8 mouse cellular contexts compared by ENCODE assay signal in the genomic region with DNA sequence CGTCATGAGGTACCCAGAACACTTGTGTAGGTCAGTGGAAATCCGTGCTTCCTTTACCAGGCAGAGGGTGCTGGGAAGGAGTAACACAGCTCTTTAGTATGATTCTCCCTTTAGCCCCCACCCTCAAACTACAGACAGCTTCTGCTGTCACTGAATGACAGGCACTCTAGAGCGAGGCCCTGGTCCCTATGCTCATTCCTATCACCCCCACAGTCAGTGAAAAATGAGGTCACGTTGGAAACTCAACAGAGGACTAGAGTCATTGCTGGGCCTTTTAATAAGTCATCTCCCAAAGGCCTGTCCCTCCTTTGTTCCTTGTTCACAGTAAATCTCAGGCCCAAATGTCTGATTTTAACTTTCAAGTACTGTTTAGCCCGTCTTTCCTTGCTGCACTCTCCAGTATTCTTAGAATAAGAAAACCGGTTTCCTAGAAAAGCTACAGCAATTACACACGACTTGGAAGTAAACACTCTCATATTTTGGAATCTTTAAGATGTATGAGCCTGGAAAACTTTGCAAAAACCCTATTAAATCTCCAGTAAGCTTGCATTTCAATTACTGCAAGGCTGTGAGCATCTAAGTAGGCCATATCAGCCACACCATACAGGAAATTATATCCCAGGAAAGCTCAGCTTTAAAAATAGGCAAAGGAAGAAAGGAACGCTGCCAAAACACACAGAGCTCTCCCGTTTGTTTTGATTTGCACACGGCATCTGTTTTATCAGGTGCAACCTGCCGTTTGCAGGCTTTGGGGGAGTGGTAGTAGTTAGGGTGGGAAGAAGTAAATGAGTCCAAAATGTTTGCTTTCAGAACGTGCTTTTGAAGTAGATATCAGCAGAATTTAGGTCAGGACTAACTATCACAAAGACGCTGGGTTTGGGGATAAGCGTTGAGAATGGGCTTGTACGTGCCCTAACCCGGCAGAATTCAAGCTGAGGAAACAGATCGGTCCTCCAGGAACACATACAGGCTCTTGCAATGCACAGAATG. TPM values are rescaled to one million over a fixed set of nuclear protein-coding genes. Genes with fewer than 3 reads are reported as not detected.
DNase-seq lines count a peak whose midpoint lies in the region; ATAC-seq and TF ChIP-seq lines count a peak whose summit lies in the region.

No protein-coding gene starts in this region.

- no peak for TF ChIP-seq CTCF in forebrain, postnatal 0 days (IDR thresholded peaks at IDR 0.05; ENCODE audit: low read depth)
- TF ChIP-seq CTCF in small intestine, adult 2 months (IDR thresholded peaks at IDR 0.05; ENCODE audit: extremely low read depth, insufficient read length, insufficient replicate concordance, low read depth, low read length), result no peak

- no peak overlapping the region for H3K4me3 ChIP-seq in forebrain, postnatal 0 days (ENCODE audit: low read depth, low read length)
- no peak overlapping the region for H3K4me3 ChIP-seq in limb, embryonic 11.5 days (ENCODE audit: low read depth, low read length)
- H3K4me3 ChIP-seq in small intestine, adult 2 months (ENCODE audit: low read depth, low read length), result no peak overlapping the region

- ATAC-seq in frontal cortex, adult (ENCODE audit: low TSS enrichment), result peak; percentile 69
- ATAC-seq in forebrain, postnatal 0 days, result peak; percentile 27
- no peak for ATAC-seq in limb, embryonic 11.5 days (ENCODE audit: insufficient number of reproducible peaks, low FRiP score, low TSS enrichment, low read depth)

- TF ChIP-seq POLR2A in small intestine, adult 2 months (IDR thresholded peaks at IDR 0.05; ENCODE audit: low read depth, low read length), result no peak

- H3K4me1 ChIP-seq in forebrain, postnatal 0 days (ENCODE audit: insufficient read depth), result peaks cover 5% of the 10 kb centered on the region
- H3K4me1 ChIP-seq in limb, embryonic 11.5 days (ENCODE audit: control insufficient read depth, insufficient read depth, low read length), result peaks cover 12% of the 10 kb centered on the region
- H3K4me1 ChIP-seq in small intestine, adult 2 months (ENCODE audit: control insufficient read depth, insufficient read depth, insufficient read length, low read length), result peaks cover 12% of the 10 kb centered on the region; the same call in 1 of the 2 replicates

- 34% methylated on average over 17 of the region's 17 CpGs for WGBS in forebrain, postnatal 0 days
- WGBS in limb, embryonic 11.5 days, result 57% methylated on average over 17 of the region's 17 CpGs
- WGBS in small intestine, adult 2 months, result 29% methylated on average over 17 of the region's 17 CpGs

- peak overlapping the region; percentile 79 for H3K27ac ChIP-seq in forebrain, postnatal 0 days (ENCODE audit: low read depth, low read length)
- H3K27ac ChIP-seq in limb, embryonic 11.5 days (replicated peaks; ENCODE audit: low read depth, low read length), result peak overlapping the region; percentile 60
- H3K27ac ChIP-seq in small intestine, adult 2 months (ENCODE audit: insufficient read depth, low read depth, low read length), result peak overlapping the region; percentile 37

- no peak overlapping the region for H3K9ac ChIP-seq in forebrain, postnatal 0 days
- no peak overlapping the region for H3K9ac ChIP-seq in limb, embryonic 11.5 days (ENCODE audit: low read length)

- H3K27me3 ChIP-seq in forebrain, postnatal 0 days (ENCODE audit: insufficient read depth, low read length), result no peaks in the 10 kb centered on the region
- H3K27me3 ChIP-seq in limb, embryonic 11.5 days (ENCODE audit: control insufficient read depth, insufficient read depth, low read length), result no peaks in the 10 kb centered on the region
- no peaks in the 10 kb centered on the region for H3K27me3 ChIP-seq in small intestine, adult 2 months (ENCODE audit: control insufficient read depth, insufficient read depth, low read length)

- no peaks in the 10 kb centered on the region for H3K9me3 ChIP-seq in forebrain, postnatal 0 days (ENCODE audit: low read length)
- no peaks in the 10 kb centered on the region for H3K9me3 ChIP-seq in limb, embryonic 11.5 days (ENCODE audit: control insufficient read depth, low read length)

- no peaks in the 10 kb centered on the region for H3K36me3 ChIP-seq in forebrain, postnatal 0 days (ENCODE audit: insufficient read depth)
- no peaks in the 10 kb centered on the region for H3K36me3 ChIP-seq in limb, embryonic 11.5 days (ENCODE audit: control insufficient read depth, insufficient read depth, low read length)
- H3K36me3 ChIP-seq in small intestine, adult 2 months (ENCODE audit: control insufficient read depth, insufficient read depth, low read length), result peaks cover under 1% of the 10 kb centered on the region; the same call in 1 of the 2 replicates

- DNase-seq in frontal cortex, postnatal 10 days (ENCODE audit: low spot score in 2 of 2), result no peak
- DNase-seq in c-Kit-positive CD71-positive TER-119-negative erythroid progenitor cells, embryonic 14.5 days (ENCODE audit: low read depth), result peak; percentile 14
- DNase-seq in forebrain, postnatal 0 days, result peak; percentile 67
- DNase-seq in limb, embryonic 11.5 days (ENCODE audit: low spot score), result no peak
- no peak for DNase-seq in urinary bladder, postnatal 25 days (ENCODE audit: low spot score)
- DNase-seq in c-Kit-positive CD71-positive TER-119-positive erythroid progenitor cells, embryonic 14.5 days (ENCODE audit: low spot score), result no peak

- H3K4me2 ChIP-seq in forebrain, postnatal 0 days (ENCODE audit: low read depth), result no peak overlapping the region
- no peak overlapping the region for H3K4me2 ChIP-seq in limb, embryonic 11.5 days (ENCODE audit: low read depth, severe bottlenecking)

RNA-seq across cellular contexts. Expression of gene Jmjd1c, which starts 39.8 kb away (rescaled TPM):
- 67.1 and 76.8 TPM in 2 replicates for total RNA-seq in forebrain, postnatal 0 days (2014; rRNA removed)
- polyA plus RNA-seq in forebrain, postnatal 0 days (2015; fragmentation: Nextera tagmentation; extraction: Ambion mirVana), result 29.6 and 44.4 TPM in 2 replicates
- 41.6 and 43.0 TPM in 2 replicates for polyA plus RNA-seq in limb, embryonic 11.5 days (2014; fragmentation: Nextera tagmentation; extraction: Ambion mirVana)
- 8.6 and 22.7 TPM in 2 replicates for polyA plus RNA-seq in small intestine, adult 2 months (2012; rRNA removed)

RNA-seq across cellular contexts. Expression of gene Reep3, which starts 40.6 kb away (rescaled TPM):
- 21.7 and 30.8 TPM in 2 replicates for total RNA-seq in forebrain, postnatal 0 days (2014; rRNA removed)
- polyA plus RNA-seq in forebrain, postnatal 0 days (2015; fragmentation: Nextera tagmentation; extraction: Ambion mirVana), result 18.8 and 23.7 TPM in 2 replicates
- polyA plus RNA-seq in limb, embryonic 11.5 days (2014; fragmentation: Nextera tagmentation; extraction: Ambion mirVana), result 21.7 and 22.0 TPM in 2 replicates
- 7.8 and 16.4 TPM in 2 replicates for polyA plus RNA-seq in small intestine, adult 2 months (2012; rRNA removed)

Comparison
In these comparisons a context has a peak if more than half of its experiments do, and no peak if none do; other contexts are left out.
1. DNase-seq: peak in c-Kit-positive CD71-positive TER-119-negative erythroid progenitor cells, embryonic 14.5 days (single experiment) and forebrain, postnatal 0 days (single experiment); none in frontal cortex, postnatal 10 days (0 of 2), limb, embryonic 11.5 days (single experiment), urinary bladder, postnatal 25 days (single experiment) and c-Kit-positive CD71-positive TER-119-positive erythroid progenitor cells, embryonic 14.5 days (single experiment).
2. Peak in every context shown above with its lines, with median percentiles within 50 percentile points of each other: H3K27ac ChIP-seq.